Mouse (Mus musculus) kidney, adult 8-10 months (tissue): ENCODE measurements around the gene Trpc7.

Experiments used
- DNase-seq, 2 experiments: peaks; one replicate each; pipeline ENCODE4 v3.0.0; 2022

The Trpc7 gene

DNA sequence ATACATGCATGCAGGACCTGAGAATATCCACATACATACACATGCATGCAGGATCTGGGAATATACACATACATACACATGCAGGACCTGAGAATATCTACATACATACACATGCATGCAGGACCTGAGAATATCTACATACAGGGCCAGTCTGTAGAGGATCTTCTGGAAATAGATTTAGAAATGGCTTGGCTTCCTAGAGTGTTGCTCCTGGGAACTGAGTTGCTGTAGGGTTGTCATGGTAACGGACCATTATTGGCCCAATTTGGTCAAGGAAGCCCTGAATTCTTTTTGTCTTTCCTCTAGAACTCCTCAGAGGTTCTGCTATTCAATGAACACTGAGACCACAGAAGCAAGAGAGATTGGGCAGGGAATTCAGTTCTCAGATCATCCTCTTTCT lies 113.2 kb downstream of the Trpc7 start:
- DNase-seq = no peak

DNA sequence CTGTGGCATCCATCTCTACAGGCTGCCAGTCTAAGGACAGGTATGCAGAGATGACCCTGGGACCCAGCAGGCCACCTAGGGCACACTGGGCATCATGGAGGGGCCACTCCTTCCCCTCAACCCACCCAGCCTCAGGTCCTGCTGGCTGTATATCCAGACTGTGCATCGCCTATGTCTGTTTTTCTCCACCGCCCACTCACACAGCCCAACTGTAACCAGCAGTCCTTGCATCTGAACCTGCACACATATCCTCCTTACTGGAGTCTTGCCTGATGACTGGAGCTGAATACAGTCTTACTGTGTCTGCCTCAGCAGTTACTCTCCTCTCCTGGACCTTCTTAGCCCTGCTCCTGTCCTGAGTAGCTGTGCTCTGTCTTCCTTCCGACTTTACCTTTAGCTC lies 114.1 kb downstream of the Trpc7 start:
- DNase-seq = no peak

GRCm38 (mm10) chr13:56780746-56781469 lies 114.9 kb downstream of the Trpc7 start:
- no peak for DNase-seq

GRCm38 (mm10) chr13:56774304-56774703 lies 121.5 kb downstream of the Trpc7 start:
- no peak for DNase-seq

DNA sequence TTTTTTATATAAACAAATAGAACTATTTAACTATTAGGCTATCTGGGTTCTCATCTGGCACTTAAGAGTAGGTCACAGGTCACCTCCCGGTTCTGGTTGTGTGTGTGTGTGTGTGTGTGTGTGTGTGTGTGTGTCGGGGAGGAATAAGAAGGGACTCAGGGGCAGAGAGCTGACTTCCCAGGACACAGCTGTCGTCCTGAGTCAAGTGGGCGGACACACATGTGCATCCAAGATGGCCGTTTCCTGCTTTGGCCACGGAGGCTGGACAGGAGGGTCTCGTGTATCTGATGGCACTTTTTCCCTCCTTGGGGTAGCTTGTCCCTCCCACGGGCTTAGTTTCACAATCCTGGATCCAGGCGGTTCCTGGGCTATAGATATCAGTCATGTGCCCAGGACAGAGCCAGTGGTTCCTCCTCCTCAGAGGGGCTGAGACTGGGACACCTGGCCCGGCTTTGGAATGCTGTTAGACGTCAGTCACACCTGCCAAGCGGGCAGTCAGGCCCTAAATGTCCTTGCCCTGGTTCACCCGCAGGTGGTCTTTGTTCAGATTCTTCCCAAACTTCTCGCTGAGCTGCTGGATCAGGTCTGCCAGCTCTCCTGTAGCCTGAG lies 122.4 kb downstream of the Trpc7 start:
- no peak for DNase-seq

- no peak for DNase-seq
These were observed 123.2 kb downstream of the Trpc7 start for GRCm38 (mm10) chr13:56772592-56772991.

DNA sequence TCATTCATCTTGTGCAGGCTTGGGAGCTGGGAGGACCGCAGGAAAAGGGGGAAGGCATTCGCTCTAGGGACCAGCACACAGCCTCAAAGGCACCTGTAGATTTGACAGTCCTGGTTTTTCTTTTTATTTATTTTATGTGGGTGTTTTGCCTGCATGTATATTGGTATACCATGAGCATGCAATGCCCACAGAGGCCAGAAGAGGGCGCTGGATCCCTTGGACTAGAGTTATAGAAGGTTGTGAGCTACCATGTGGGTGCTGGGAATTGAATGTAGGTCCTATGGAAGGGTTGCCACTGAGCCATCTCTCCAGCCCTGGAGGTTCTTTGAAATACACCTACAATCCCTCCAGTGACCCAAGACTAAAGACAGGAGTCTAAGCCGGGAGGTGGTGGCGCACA lies 125.0 kb downstream of the Trpc7 start:
- DNase-seq = no peak

DNA sequence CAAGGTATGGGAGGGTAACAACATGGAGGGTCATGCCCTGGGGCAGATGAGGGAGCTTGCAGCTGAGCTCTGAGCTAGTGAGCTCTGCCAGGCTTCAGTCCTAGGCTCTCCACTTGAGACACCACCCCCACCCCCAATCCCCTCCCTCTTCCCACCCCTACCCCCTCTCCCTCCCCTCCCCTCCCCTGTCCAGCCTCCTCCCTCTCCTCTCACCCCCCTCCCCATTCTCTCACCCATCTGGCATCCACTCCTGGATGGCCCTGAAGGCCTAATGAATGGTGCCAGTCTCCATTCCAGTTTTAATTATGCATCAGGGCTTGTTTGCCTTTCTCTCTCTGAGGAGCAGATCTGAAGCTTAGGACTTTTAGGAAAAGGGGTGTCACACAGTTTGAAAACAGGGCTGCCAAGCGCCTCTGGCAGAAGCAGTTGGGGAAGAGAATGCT lies 125.6 kb downstream of the Trpc7 start:
- no peak for DNase-seq

DNA sequence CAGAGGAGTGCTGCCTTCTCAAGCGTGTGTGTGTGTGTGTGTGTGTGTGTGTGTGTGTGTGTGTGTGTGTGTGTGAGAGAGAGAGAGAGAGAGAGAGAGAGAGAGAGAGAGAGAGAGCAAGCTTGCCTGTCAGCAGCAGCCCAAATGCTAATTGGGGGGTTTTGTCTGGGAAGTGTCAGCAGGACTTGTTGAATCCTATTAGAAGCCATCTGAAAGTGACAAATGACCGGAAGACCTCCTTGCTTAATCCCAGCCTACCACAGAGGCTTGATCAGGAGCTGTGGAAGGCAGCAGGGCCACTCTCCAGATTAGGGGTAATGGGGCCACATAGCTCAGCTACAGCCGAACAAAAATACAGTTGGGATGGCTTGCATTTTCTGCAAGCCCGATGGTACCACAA lies 126.4 kb downstream of the Trpc7 start:
- DNase-seq = no peak

DNA sequence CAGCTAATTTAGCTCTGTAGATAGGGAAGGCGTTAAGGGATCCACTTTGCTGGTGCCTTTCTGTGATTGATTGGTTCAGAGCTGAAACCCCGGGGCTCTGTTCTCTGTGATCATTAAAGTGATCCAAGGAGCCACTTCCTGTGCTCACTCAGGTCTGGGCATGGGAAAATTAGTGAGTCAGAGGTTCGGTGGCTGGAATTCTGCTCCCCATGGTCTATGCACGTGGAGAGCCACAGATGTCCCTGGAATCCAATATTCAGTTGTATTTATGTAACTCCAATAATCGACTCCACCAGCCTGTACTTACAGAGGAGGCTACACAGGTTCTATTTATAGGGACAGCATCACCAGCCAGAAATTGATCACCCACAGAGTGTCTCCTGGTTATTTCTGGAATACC lies 129.6 kb downstream of the Trpc7 start:
- no peak for DNase-seq

GRCm38 (mm10) chr13:56765284-56766032 lies 130.3 kb downstream of the Trpc7 start:
- no peak for DNase-seq

DNA sequence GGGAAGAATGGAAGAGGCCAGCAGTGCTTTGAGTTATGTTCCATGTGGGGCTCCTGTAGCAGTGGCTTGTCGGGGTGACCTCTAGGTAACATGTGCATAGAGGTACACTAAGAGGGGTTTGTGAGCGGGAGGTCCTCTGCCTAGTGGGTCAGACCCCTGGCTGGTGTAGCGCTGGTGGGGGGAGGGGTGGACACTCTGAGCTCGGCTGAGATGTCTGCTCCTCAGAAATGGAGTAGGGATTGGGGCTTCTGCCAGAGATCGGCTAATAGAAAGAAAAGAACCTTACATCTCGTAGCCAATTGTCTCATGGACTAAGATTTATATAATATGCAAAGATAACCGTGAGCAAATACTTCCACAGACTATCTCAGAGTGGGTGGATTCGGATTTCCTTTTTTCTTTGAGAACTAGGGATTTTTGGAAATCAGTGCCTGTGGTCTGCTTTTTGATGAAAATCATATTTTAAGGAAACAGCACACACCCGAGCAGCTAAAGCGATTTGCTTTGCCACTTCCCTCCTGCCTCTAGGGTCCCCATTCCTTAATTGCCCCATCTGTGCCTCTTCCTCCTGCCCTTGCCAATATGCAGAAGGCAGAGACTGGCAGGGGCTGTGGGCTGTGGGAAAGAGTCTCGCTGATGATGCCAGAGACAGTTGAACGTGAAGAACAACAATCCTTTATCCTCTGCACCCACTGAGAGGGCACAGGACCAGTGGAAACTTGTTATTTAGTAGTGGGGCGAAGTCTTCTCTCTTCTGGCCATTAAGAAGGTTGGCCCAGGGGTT lies 133.2 kb downstream of the Trpc7 start:
- no peak for DNase-seq

- DNase-seq = peak; percentile 54 to 82
These were observed 137.3 kb downstream of the Trpc7 start for GRCm38 (mm10) chr13:56758492-56758891.

GRCm38 (mm10) chr13:56757201-56757600 lies 138.6 kb downstream of the Trpc7 start:
- DNase-seq = no peak

- DNase-seq = peak; percentile 28 to 56
These were observed 139.9 kb downstream of the Trpc7 start for GRCm38 (mm10) chr13:56755871-56756270.

- no peak for DNase-seq
These were observed 142.4 kb downstream of the Trpc7 start, which contains the start of gene Gm45623 for GRCm38 (mm10) chr13:56753192-56753951. Gene Gm45623, minus strand, starts transcription at chr13:56753827.

DNA sequence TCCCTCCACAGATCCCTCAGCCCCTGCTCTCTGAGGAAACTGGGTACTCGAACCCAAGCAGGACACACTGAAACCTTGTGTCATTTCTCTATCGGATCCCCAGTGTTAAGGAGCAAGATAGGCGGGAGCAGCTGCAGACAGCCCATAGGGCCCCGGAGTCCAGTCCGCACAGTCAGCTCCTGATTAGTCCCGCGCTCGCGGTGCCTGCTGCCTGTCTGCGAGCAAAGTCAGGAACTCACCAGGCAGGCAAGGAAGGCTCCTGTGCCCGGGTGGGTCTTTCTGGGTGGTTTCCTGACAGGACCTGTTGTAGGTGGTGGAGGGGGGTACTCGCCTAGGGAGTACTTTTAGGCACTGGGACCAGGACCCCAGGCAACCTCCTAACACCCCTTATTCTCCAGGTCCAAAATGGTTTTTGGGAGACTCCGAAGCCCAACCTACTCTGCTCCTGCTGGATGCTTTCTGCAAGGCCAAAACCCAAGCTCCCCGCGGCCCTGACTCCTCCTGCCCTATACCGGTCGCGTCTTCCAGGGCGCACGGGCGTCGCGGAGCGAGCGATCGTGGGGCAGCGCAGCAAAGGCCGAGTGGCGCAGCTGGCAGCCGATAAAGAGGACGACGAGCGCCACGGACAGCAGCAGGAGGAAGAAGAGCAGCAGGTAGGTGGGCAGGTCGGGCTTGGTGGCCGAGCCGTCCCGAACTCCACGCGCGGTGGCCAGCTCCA lies 143.2 kb downstream of the Trpc7 start:
- no peak for DNase-seq

- DNase-seq = no peak
These were observed 144.0 kb downstream of the Trpc7 start for GRCm38 (mm10) chr13:56751774-56752173.

- DNase-seq = no peak
These were observed 146.4 kb downstream of the Trpc7 start for GRCm38 (mm10) chr13:56749377-56749776.

GRCm38 (mm10) chr13:56747554-56747953 lies 148.2 kb downstream of the Trpc7 start:
- DNase-seq = peak; percentile 41 to 75

DNA sequence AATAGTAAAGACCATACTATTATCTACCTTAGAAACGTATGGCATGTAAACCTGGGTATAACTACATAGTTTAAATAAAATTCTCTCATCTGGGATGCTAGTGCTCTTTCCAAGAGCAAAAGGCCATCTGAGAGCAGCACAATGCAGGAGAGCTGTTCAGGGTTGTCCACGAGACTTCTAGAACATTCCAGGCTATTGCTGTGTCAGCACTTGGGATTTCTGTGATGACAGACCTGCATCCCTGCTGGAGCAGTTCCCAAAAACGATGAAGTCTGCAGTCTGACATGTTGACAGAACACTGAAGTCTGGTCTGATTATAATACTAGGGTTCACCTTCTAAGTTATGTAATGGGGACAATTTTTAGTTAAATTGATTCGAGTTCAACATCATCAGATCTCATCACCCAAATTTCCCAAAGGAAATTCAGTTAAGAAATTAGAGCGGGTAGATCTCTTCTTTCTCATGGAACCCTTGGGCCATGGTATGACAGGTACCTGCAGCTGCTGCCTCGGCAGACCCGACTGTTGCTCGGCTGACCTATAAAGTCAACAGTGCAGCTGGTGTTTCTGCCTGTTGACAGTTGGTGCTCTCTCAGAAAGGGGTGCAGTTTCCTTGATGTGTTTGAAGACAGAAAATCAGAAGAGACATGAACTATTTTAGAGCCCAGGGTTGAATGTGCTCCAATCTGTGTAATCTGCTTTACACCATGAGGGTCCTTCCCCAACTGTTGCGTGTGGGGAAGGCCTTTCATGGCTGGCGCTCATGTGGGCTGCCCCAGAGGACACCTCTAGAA lies 148.9 kb downstream of the Trpc7 start:
- peak in 1 of 2 experiments; percentile 35 for DNase-seq
